Mouse (Mus musculus): ENCODE measurements around the gene Tapbp. TPM values are rescaled to one million over a fixed set of nuclear protein-coding genes. Genes with fewer than 3 reads are reported as not detected.

Gene Tapbp
- polyA plus RNA-seq, 1 experiment from 2014 or later = 102 TPM

- Histone ChIP-seq H3K9me3 (ENCODE audit: control insufficient read depth) (no peaks in the 10 kb centered on the region), H3K9ac (ENCODE audit: low read depth, low read length) (peak overlapping the region; percentile 49), H3K4me3 (ENCODE audit: low read depth, low read length) (peak overlapping the region; percentile 60), H3K27me3 (replicated peaks; ENCODE audit: control insufficient read depth, insufficient read depth, low read length) (no peaks in the 10 kb centered on the region), H3K27ac (ENCODE audit: low read depth, low read length) (peak overlapping the region; percentile 92), H3K4me2 (replicated peaks; ENCODE audit: low read depth) (peak overlapping the region; percentile 90), H3K4me1 (replicated peaks; ENCODE audit: control insufficient read depth, insufficient read depth, low read length) (0 out of 2 replicates have a peak, but pooled peaks cover 4% of the 10 kb centered on the region), H3K36me3 (ENCODE audit: control insufficient read depth, insufficient read depth) (peaks cover 25% of the 10 kb centered on the region)
- under 1% methylated on average over 44 of the region's 44 CpGs for WGBS
- peak; percentile 67 for ATAC-seq
- TF ChIP-seq CTCF (IDR thresholded peaks at IDR 0.05; ENCODE audit: low read depth) = no peak
Measured at GRCm38 (mm10) chr17:33908331-33909076, 7.2 kb upstream of the Tapbp start.

DNA sequence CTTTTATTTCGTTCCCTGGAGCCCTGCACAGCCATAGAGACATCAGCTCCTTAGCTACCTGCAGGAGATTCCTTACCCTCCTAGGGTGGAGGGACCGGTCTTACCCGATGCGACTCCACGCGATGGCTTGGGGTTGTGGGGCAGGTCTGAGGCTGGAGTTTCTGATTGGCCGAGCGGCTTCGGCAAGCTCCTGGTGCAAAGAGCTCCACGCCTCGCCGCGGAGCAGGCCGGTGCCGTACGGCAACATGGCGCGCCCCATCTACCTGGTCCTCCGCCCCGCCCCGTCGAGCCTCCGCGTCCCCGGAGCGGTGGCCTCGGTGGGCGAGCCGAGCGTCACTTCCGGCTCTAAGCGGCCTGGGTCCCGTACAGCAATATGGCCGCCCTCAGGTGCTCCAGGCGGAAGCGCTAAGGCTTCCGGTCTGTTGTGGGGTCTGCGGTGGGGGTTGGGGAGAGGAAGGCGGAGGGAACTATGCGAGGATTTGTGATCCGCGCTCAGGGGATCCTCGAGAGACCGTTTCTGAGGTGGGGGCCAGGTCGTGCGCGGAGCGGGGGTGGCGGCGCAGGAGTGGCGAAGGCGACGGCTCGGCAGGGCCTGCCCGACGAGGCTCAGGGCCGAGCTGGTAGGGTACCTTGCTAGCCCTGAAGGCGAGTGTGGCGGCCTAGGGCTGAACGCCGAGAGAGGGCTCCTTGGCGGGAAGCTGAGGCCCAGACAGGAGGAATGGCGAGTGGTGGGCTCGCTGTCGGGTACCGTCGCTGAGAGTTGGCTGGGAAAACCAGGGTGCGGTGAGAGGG, 6.4 kb upstream of the Tapbp start, which contains the start of gene Daxx:
Gene Daxx, plus strand, starts transcription at position 338 of the 792 bp plus-strand sequence.
- Histone ChIP-seq H3K27me3 (replicated peaks; ENCODE audit: control insufficient read depth, insufficient read depth, low read length) (no peaks in the 10 kb centered on the region), H3K4me1 (replicated peaks; ENCODE audit: control insufficient read depth, insufficient read depth, low read length) (0 out of 2 replicates have a peak, but pooled peaks cover 4% of the 10 kb centered on the region), H3K4me3 (ENCODE audit: low read depth, low read length) (peak within 1 kb of the TSS; percentile 60), H3K4me2 (replicated peaks; ENCODE audit: low read depth) (peak within 1 kb of the TSS; percentile 90), H3K9ac (ENCODE audit: low read depth, low read length) (peak within 1 kb of the TSS; percentile 72), H3K9me3 (ENCODE audit: control insufficient read depth) (no peaks in the 10 kb centered on the region), H3K27ac (ENCODE audit: low read depth, low read length) (peak within 1 kb of the TSS; percentile 92), H3K36me3 (ENCODE audit: control insufficient read depth, insufficient read depth) (peaks cover 33% of the 10 kb centered on the region)
- WGBS = under 1% methylated on average over 68 of the region's 68 CpGs
- TF ChIP-seq CTCF (IDR thresholded peaks at IDR 0.05; ENCODE audit: low read depth) = no peak
- ATAC-seq = peak; percentile 96

DNA sequence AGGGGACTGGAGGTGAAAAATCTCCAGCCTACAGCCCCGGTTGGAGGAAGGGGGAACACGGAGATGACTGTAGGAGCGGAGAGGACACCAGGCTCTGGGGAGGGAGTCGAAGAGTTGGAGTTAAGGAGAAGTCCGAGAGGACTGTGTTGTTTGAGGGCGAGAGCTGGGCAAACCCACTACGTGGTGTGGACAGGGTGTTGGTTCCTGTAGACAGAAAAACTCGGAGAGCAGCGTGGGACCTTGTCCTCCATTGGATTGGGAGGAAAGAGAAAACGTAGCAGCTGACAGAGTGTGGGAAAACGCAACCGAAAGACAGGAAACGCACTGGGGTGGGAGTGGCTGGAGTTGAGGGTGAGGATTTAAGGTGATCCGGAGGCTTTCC, 5.8 kb upstream of the Tapbp start:
- Histone ChIP-seq H3K36me3 (ENCODE audit: control insufficient read depth, insufficient read depth) (peaks cover 39% of the 10 kb centered on the region), H3K9me3 (ENCODE audit: control insufficient read depth) (no peaks in the 10 kb centered on the region), H3K4me2 (replicated peaks; ENCODE audit: low read depth) (peak overlapping the region; percentile 90), H3K27ac (ENCODE audit: low read depth, low read length) (peak overlapping the region; percentile 92), H3K27me3 (replicated peaks; ENCODE audit: control insufficient read depth, insufficient read depth, low read length) (no peaks in the 10 kb centered on the region), H3K4me1 (replicated peaks; ENCODE audit: control insufficient read depth, insufficient read depth, low read length) (0 out of 2 replicates have a peak, but pooled peaks cover 4% of the 10 kb centered on the region), H3K9ac (ENCODE audit: low read depth, low read length) (peak overlapping the region; percentile 72), H3K4me3 (ENCODE audit: low read depth, low read length) (peak overlapping the region; percentile 60)
- TF ChIP-seq CTCF (IDR thresholded peaks at IDR 0.05; ENCODE audit: low read depth) = no peak
- ATAC-seq = peak; percentile 4
- WGBS = under 1% methylated on average over 14 of the region's 14 CpGs

GRCm38 (mm10) chr17:33910346-33911051, 5.2 kb upstream of the Tapbp start:
- Histone ChIP-seq H3K4me3 (ENCODE audit: low read depth, low read length) (peak overlapping the region; percentile 60), H3K4me1 (replicated peaks; ENCODE audit: control insufficient read depth, insufficient read depth, low read length) (0 out of 2 replicates have a peak, but pooled peaks cover 4% of the 10 kb centered on the region), H3K9ac (ENCODE audit: low read depth, low read length) (peak overlapping the region; percentile 72; the same call in 1 of the 2 replicates), H3K27me3 (replicated peaks; ENCODE audit: control insufficient read depth, insufficient read depth, low read length) (no peaks in the 10 kb centered on the region), H3K36me3 (ENCODE audit: control insufficient read depth, insufficient read depth) (peaks cover 42% of the 10 kb centered on the region), H3K9me3 (ENCODE audit: control insufficient read depth) (no peaks in the 10 kb centered on the region), H3K27ac (ENCODE audit: low read depth, low read length) (peak overlapping the region; percentile 92), H3K4me2 (replicated peaks; ENCODE audit: low read depth) (peak overlapping the region; percentile 90)
- TF ChIP-seq CTCF (IDR thresholded peaks at IDR 0.05; ENCODE audit: low read depth) = peak; percentile 54
- WGBS = 43% methylated on average over 11 of the region's 11 CpGs
- no peak for ATAC-seq

- Histone ChIP-seq H3K27me3 (replicated peaks; ENCODE audit: control insufficient read depth, insufficient read depth, low read length) (no peaks in the 10 kb centered on the region), H3K4me2 (replicated peaks; ENCODE audit: low read depth) (no peak overlapping the region), H3K9me3 (ENCODE audit: control insufficient read depth) (no peaks in the 10 kb centered on the region), H3K9ac (ENCODE audit: low read depth, low read length) (no peak overlapping the region), H3K27ac (ENCODE audit: low read depth, low read length) (no peak overlapping the region), H3K4me1 (replicated peaks; ENCODE audit: control insufficient read depth, insufficient read depth, low read length) (0 out of 2 replicates have a peak, but pooled peaks cover 4% of the 10 kb centered on the region), H3K36me3 (ENCODE audit: control insufficient read depth, insufficient read depth) (peaks cover 42% of the 10 kb centered on the region), H3K4me3 (ENCODE audit: low read depth, low read length) (no peak overlapping the region)
- ATAC-seq = no peak
- WGBS = 92% methylated on average over 31 of the region's 31 CpGs
- no peak for TF ChIP-seq CTCF (IDR thresholded peaks at IDR 0.05; ENCODE audit: low read depth)
Measured at GRCm38 (mm10) chr17:33911052-33911812, 4.5 kb upstream of the Tapbp start.

Data from intestine, postnatal 0 days (tissue).